Mouse (Mus musculus): ENCODE data around the gene Slc5a4b. TPM values are rescaled to one million over a fixed set of nuclear protein-coding genes. Genes with fewer than 3 reads are reported as not detected.

The Slc5a4b gene
- total RNA-seq, 2 experiments from 2014 or later = not detected

GRCm38 (mm10) chr10:76046754-76047153 lies 64.0 kb downstream of the Slc5a4b start:
- intact Hi-C loops (cut with DNase I) = no loop called here

GRCm38 (mm10) chr10:76045343-76045742 lies 65.4 kb downstream of the Slc5a4b start:
- DNase-seq = no peak

More at GRCm38 (mm10) chr10:76046754-76047153, 64.0 kb downstream of the Slc5a4b start:
- DNase-seq = no peak

GRCm38 (mm10) chr10:76036962-76037361 lies 73.8 kb downstream of the Slc5a4b start:
- DNase-seq = no peak
- intact Hi-C loops (cut with DNase I) = no loop called here

More at GRCm38 (mm10) chr10:76045343-76045742, 65.4 kb downstream of the Slc5a4b start:
- intact Hi-C loops (cut with DNase I) = no loop called here

- intact Hi-C loops (cut with DNase I) = no loop called here
- no peak for DNase-seq
Measured at GRCm38 (mm10) chr10:76035277-76035676, 75.5 kb downstream of the Slc5a4b start.

- intact Hi-C loops (cut with DNase I) = no loop called here
- no peak for DNase-seq
Measured at GRCm38 (mm10) chr10:76034001-76034600, 76.7 kb downstream of the Slc5a4b start.

- DNase-seq = no peak
- intact Hi-C loops (cut with DNase I) = no loop called here
Measured at GRCm38 (mm10) chr10:76033119-76033455, 77.7 kb downstream of the Slc5a4b start.

- intact Hi-C loops (cut with DNase I) = no loop called here
- peak; percentile 96 to 97 for DNase-seq
Measured at GRCm38 (mm10) chr10:76032402-76033118, 78.2 kb downstream of the Slc5a4b start, which contains the start of gene Zfp280b. TSS of gene Zfp280b (plus strand) at chr10:76032650.

GRCm38 (mm10) chr10:76031511-76032401 lies 79.0 kb downstream of the Slc5a4b start:
- DNase-seq = no peak
- intact Hi-C loops (cut with DNase I) = no loop called here

GRCm38 (mm10) chr10:76030496-76030895 lies 80.3 kb downstream of the Slc5a4b start:
- DNase-seq = no peak
- intact Hi-C loops (cut with DNase I) = no loop called here

- intact Hi-C loops (cut with DNase I) = no loop called here
- no peak for DNase-seq
Measured at GRCm38 (mm10) chr10:76029276-76029675, 81.5 kb downstream of the Slc5a4b start.

- intact Hi-C loops (cut with DNase I) = no loop called here
- DNase-seq = no peak
Measured at GRCm38 (mm10) chr10:76028396-76028795, 82.4 kb downstream of the Slc5a4b start.

GRCm38 (mm10) chr10:76028016-76028366 lies 82.8 kb downstream of the Slc5a4b start:
- intact Hi-C loops (cut with DNase I) = no loop called here
- DNase-seq = no peak

GRCm38 (mm10) chr10:76027127-76028015 lies 83.4 kb downstream of the Slc5a4b start:
- intact Hi-C loops (cut with DNase I) = no loop called here
- peak in 1 of 2 experiments; percentile 7 for DNase-seq

- no peak for DNase-seq
- intact Hi-C loops (cut with DNase I) = no loop called here
Measured at GRCm38 (mm10) chr10:76025470-76026190, 85.1 kb downstream of the Slc5a4b start.

- DNase-seq = no peak
- intact Hi-C loops (cut with DNase I) = no loop called here
Measured at GRCm38 (mm10) chr10:76023921-76024320, 86.8 kb downstream of the Slc5a4b start.

- DNase-seq = no peak
Measured at GRCm38 (mm10) chr10:76021728-76022127, 89.0 kb downstream of the Slc5a4b start.

GRCm38 (mm10) chr10:76016886-76017285 lies 93.9 kb downstream of the Slc5a4b start:
- DNase-seq = no peak
- intact Hi-C loops (cut with DNase I) = no loop called here

More at GRCm38 (mm10) chr10:76021728-76022127, 89.0 kb downstream of the Slc5a4b start:
- intact Hi-C loops (cut with DNase I) = no loop called here

GRCm38 (mm10) chr10:76012922-76013321 lies 97.8 kb downstream of the Slc5a4b start:
- intact Hi-C loops (cut with DNase I) = no loop called here
- no peak for DNase-seq

- DNase-seq = no peak
- intact Hi-C loops (cut with DNase I) = no loop called here
Measured at GRCm38 (mm10) chr10:76009812-76010211, 100.9 kb downstream of the Slc5a4b start.

Data from heart, postnatal 10 days (tissue).